Mouse (Mus musculus) gastrocnemius, postnatal 36 days (tissue): ENCODE results near the gene Krtap5-4. TPM values are rescaled to one million over a fixed set of nuclear protein-coding genes. Genes with fewer than 3 reads are reported as not detected.
"Not testable (repeated sequence)": the region's sequence is repeated elsewhere in the genome, so short reads cannot be mapped to it uniquely, and the experiment has no call there.

Experiments
- DNase-seq, 2 experiments: peaks; one replicate each; pipeline ENCODE4 v3.0.0; 2022
- intact Hi-C: fragments of 180-260 bp; cut with DNase I; formaldehyde crosslinking; loops from one replicate; pipeline ENCODE4 v1.15.1; 2025
- long read RNA-seq, 2 experiments: library from polyadenylated mRNA; stranded (forward); transcript quantifications; one replicate each; pipeline ENCODE4 v2.0.0; 2021
- total RNA-seq, 2 experiments: library from RNA; stranded (reverse); gene quantifications; 2 replicates each; pipeline ENCODE4 v1.2.3; 2021

Gene Krtap5-4
- not detected for total RNA-seq
- long read RNA-seq, experiment 1 = 0 reads
- long read RNA-seq, experiment 2 = 0 reads

- intact Hi-C loops = no loop called here
Measured at GRCm38 (mm10) chr7:142303249-142303648, at the start of gene Krtap5-4. Gene Krtap5-4, plus strand, starts transcription at chr7:142303549.

GRCm38 (mm10) chr7:142255517-142255916 is 47.8 kb upstream of the Krtap5-4 start:
- intact Hi-C loops = no loop called here
- DNase-seq = no peak

More at GRCm38 (mm10) chr7:142303249-142303648, at the start of gene Krtap5-4:
- DNase-seq = no peak

GRCm38 (mm10) chr7:142258254-142258653 is 45.1 kb upstream of the Krtap5-4 start, which contains the start of gene Gm2431:
Gene Gm2431, minus strand, starts transcription at chr7:142258354.
- intact Hi-C loops, DNase-seq: not testable (repeated sequence)

- intact Hi-C loops, DNase-seq: not testable (repeated sequence)
Measured at GRCm38 (mm10) chr7:142274263-142274662, 29.1 kb upstream of the Krtap5-4 start, which contains the start of gene Gm4559. Gene Gm4559, minus strand, starts transcription at chr7:142274363.

- intact Hi-C loops = not testable (repeated sequence)
- DNase-seq = peak; percentile 37 to 58
Measured at GRCm38 (mm10) chr7:142278183-142278582, 25.2 kb upstream of the Krtap5-4 start.

GRCm38 (mm10) chr7:142279291-142279690 is 24.1 kb upstream of the Krtap5-4 start:
- intact Hi-C loops, DNase-seq: not testable (repeated sequence)

- DNase-seq, intact Hi-C loops: not testable (repeated sequence)
Measured at GRCm38 (mm10) chr7:142282847-142283246, 20.5 kb upstream of the Krtap5-4 start.

GRCm38 (mm10) chr7:142284023-142284591 is 19.2 kb upstream of the Krtap5-4 start:
- intact Hi-C loops = no loop called here

GRCm38 (mm10) chr7:142284615-142285080 is 18.7 kb upstream of the Krtap5-4 start:
- intact Hi-C loops = no loop called here
- peak; percentile 86 to 87 for DNase-seq

More at GRCm38 (mm10) chr7:142284023-142284591, 19.2 kb upstream of the Krtap5-4 start:
- DNase-seq = peak; percentile 33 to 44

GRCm38 (mm10) chr7:142285130-142285835 is 18.1 kb upstream of the Krtap5-4 start:
- intact Hi-C loops = no loop called here
- DNase-seq = no peak

GRCm38 (mm10) chr7:142285910-142286612 is 17.3 kb upstream of the Krtap5-4 start:
- DNase-seq, intact Hi-C loops: not testable (repeated sequence)

- DNase-seq, intact Hi-C loops: not testable (repeated sequence)
Measured at GRCm38 (mm10) chr7:142293851-142294250, 9.5 kb upstream of the Krtap5-4 start.

- DNase-seq = no peak
- intact Hi-C loops = no loop called here
Measured at GRCm38 (mm10) chr7:142295418-142295817, 7.9 kb upstream of the Krtap5-4 start.

- DNase-seq, intact Hi-C loops: not testable (repeated sequence)
Measured at GRCm38 (mm10) chr7:142296108-142296507, 7.2 kb upstream of the Krtap5-4 start.

GRCm38 (mm10) chr7:142297018-142297417 is 6.3 kb upstream of the Krtap5-4 start, which contains the start of gene Krtap5-1:
Gene Krtap5-1, minus strand, starts transcription at chr7:142297118.
- intact Hi-C loops, DNase-seq: not testable (repeated sequence)

- DNase-seq, intact Hi-C loops: not testable (repeated sequence)
Measured at GRCm38 (mm10) chr7:142303929-142304328, 580 bp downstream of the Krtap5-4 start.

GRCm38 (mm10) chr7:142314600-142315285 is 11.4 kb downstream of the Krtap5-4 start:
- intact Hi-C loops = loop anchor here (5.0 kb wide), 3 partner anchors 228 to 363 kb away; no protein-coding TSS in a partner anchor
- no peak for DNase-seq

GRCm38 (mm10) chr7:142316558-142316957 is 13.2 kb downstream of the Krtap5-4 start:
- no peak for DNase-seq
- intact Hi-C loops = loop anchor here (5.0 kb wide), 3 partner anchors 226 to 361 kb away; no protein-coding TSS in a partner anchor

- DNase-seq = no peak
- intact Hi-C loops = loop anchor here (5.0 kb wide), 3 partner anchors 225 to 360 kb away; no protein-coding TSS in a partner anchor
Measured at GRCm38 (mm10) chr7:142317216-142317615, 13.9 kb downstream of the Krtap5-4 start.

GRCm38 (mm10) chr7:142319124-142319523 is 15.8 kb downstream of the Krtap5-4 start:
- intact Hi-C loops = loop anchor here (5.0 kb wide), 3 partner anchors 223 to 358 kb away; no protein-coding TSS in a partner anchor

More at GRCm38 (mm10) chr7:142319124-142319523, 15.8 kb downstream of the Krtap5-4 start:
- DNase-seq = no peak
